Mouse (Mus musculus): ENCODE results near the gene Arhgap8. TPM values are rescaled to one million over a fixed set of nuclear protein-coding genes. Genes with fewer than 3 reads are reported as not detected.
A peak's percentile ranks its signal among the peaks of the same experiment; 100 is the strongest.

The Arhgap8 gene
- not detected in 2 replicates for total RNA-seq (2017)

- peak; percentile 46; a peak in 2 of 4 replicates for ATAC-seq (replicated peaks in 1 of 2; ENCODE audit: insufficient read depth in 1 of 2, low FRiP score in 2 of 2, low TSS enrichment in 1 of 2, low read depth in 1 of 2, poor library complexity in 2 of 2, severe bottlenecking in 2 of 2)
Measured at GRCm38 (mm10) chr15:84719791-84720190, at the start of gene Arhgap8. Gene Arhgap8, plus strand, starts transcription at chr15:84720052.

- no peak for ATAC-seq (replicated peaks in 1 of 2; ENCODE audit: insufficient read depth in 1 of 2, low FRiP score in 2 of 2, low TSS enrichment in 1 of 2, low read depth in 1 of 2, poor library complexity in 2 of 2, severe bottlenecking in 2 of 2)
Measured at GRCm38 (mm10) chr15:84670657-84671055, 49.2 kb upstream of the Arhgap8 start.

GRCm38 (mm10) chr15:84671401-84672307, 48.2 kb upstream of the Arhgap8 start:
- ATAC-seq (replicated peaks in 1 of 2; ENCODE audit: insufficient read depth in 1 of 2, low FRiP score in 2 of 2, low TSS enrichment in 1 of 2, low read depth in 1 of 2, poor library complexity in 2 of 2, severe bottlenecking in 2 of 2), result 0 out of 4 replicates have a peak, but pooled peaks of 1 of the 2 experiments have one; percentile 33

- ATAC-seq (replicated peaks in 1 of 2; ENCODE audit: insufficient read depth in 1 of 2, low FRiP score in 2 of 2, low TSS enrichment in 1 of 2, low read depth in 1 of 2, poor library complexity in 2 of 2, severe bottlenecking in 2 of 2), result no peak
Measured at GRCm38 (mm10) chr15:84672308-84672615, 47.6 kb upstream of the Arhgap8 start.

- ATAC-seq (replicated peaks in 1 of 2; ENCODE audit: insufficient read depth in 1 of 2, low FRiP score in 2 of 2, low TSS enrichment in 1 of 2, low read depth in 1 of 2, poor library complexity in 2 of 2, severe bottlenecking in 2 of 2), result no peak
Measured at GRCm38 (mm10) chr15:84672616-84673015, 47.2 kb upstream of the Arhgap8 start.

GRCm38 (mm10) chr15:84674329-84675067, 45.4 kb upstream of the Arhgap8 start:
- no peak; a peak in 1 of 4 replicates for ATAC-seq (replicated peaks in 1 of 2; ENCODE audit: insufficient read depth in 1 of 2, low FRiP score in 2 of 2, low TSS enrichment in 1 of 2, low read depth in 1 of 2, poor library complexity in 2 of 2, severe bottlenecking in 2 of 2)

GRCm38 (mm10) chr15:84675317-84675716, 44.5 kb upstream of the Arhgap8 start:
- no peak for ATAC-seq (replicated peaks in 1 of 2; ENCODE audit: insufficient read depth in 1 of 2, low FRiP score in 2 of 2, low TSS enrichment in 1 of 2, low read depth in 1 of 2, poor library complexity in 2 of 2, severe bottlenecking in 2 of 2)

GRCm38 (mm10) chr15:84677943-84678342, 41.9 kb upstream of the Arhgap8 start:
- no peak for ATAC-seq (replicated peaks in 1 of 2; ENCODE audit: insufficient read depth in 1 of 2, low FRiP score in 2 of 2, low TSS enrichment in 1 of 2, low read depth in 1 of 2, poor library complexity in 2 of 2, severe bottlenecking in 2 of 2)

- ATAC-seq (replicated peaks in 1 of 2; ENCODE audit: insufficient read depth in 1 of 2, low FRiP score in 2 of 2, low TSS enrichment in 1 of 2, low read depth in 1 of 2, poor library complexity in 2 of 2, severe bottlenecking in 2 of 2), result no peak
Measured at GRCm38 (mm10) chr15:84679090-84679489, 40.8 kb upstream of the Arhgap8 start.

GRCm38 (mm10) chr15:84679794-84680193, 40.1 kb upstream of the Arhgap8 start:
- no peak for ATAC-seq (replicated peaks in 1 of 2; ENCODE audit: insufficient read depth in 1 of 2, low FRiP score in 2 of 2, low TSS enrichment in 1 of 2, low read depth in 1 of 2, poor library complexity in 2 of 2, severe bottlenecking in 2 of 2)

GRCm38 (mm10) chr15:84680545-84681454, 39.1 kb upstream of the Arhgap8 start:
- peak; percentile 38 to 44; a peak in 3 of 4 replicates for ATAC-seq (replicated peaks in 1 of 2; ENCODE audit: insufficient read depth in 1 of 2, low FRiP score in 2 of 2, low TSS enrichment in 1 of 2, low read depth in 1 of 2, poor library complexity in 2 of 2, severe bottlenecking in 2 of 2)

GRCm38 (mm10) chr15:84681455-84682193, 38.2 kb upstream of the Arhgap8 start:
- ATAC-seq (replicated peaks in 1 of 2; ENCODE audit: insufficient read depth in 1 of 2, low FRiP score in 2 of 2, low TSS enrichment in 1 of 2, low read depth in 1 of 2, poor library complexity in 2 of 2, severe bottlenecking in 2 of 2), result no peak

- no peak for ATAC-seq (replicated peaks in 1 of 2; ENCODE audit: insufficient read depth in 1 of 2, low FRiP score in 2 of 2, low TSS enrichment in 1 of 2, low read depth in 1 of 2, poor library complexity in 2 of 2, severe bottlenecking in 2 of 2)
Measured at GRCm38 (mm10) chr15:84682206-84682605, 37.6 kb upstream of the Arhgap8 start.

- no peak for ATAC-seq (replicated peaks in 1 of 2; ENCODE audit: insufficient read depth in 1 of 2, low FRiP score in 2 of 2, low TSS enrichment in 1 of 2, low read depth in 1 of 2, poor library complexity in 2 of 2, severe bottlenecking in 2 of 2)
Measured at GRCm38 (mm10) chr15:84682821-84683220, 37.0 kb upstream of the Arhgap8 start.

GRCm38 (mm10) chr15:84684520-84684919, 35.3 kb upstream of the Arhgap8 start:
- ATAC-seq (replicated peaks in 1 of 2; ENCODE audit: insufficient read depth in 1 of 2, low FRiP score in 2 of 2, low TSS enrichment in 1 of 2, low read depth in 1 of 2, poor library complexity in 2 of 2, severe bottlenecking in 2 of 2), result no peak

- peak; percentile 82 to 90 for ATAC-seq (replicated peaks in 1 of 2; ENCODE audit: insufficient read depth in 1 of 2, low FRiP score in 2 of 2, low TSS enrichment in 1 of 2, low read depth in 1 of 2, poor library complexity in 2 of 2, severe bottlenecking in 2 of 2)
Measured at GRCm38 (mm10) chr15:84685417-84685816, 34.4 kb upstream of the Arhgap8 start.

- ATAC-seq (replicated peaks in 1 of 2; ENCODE audit: insufficient read depth in 1 of 2, low FRiP score in 2 of 2, low TSS enrichment in 1 of 2, low read depth in 1 of 2, poor library complexity in 2 of 2, severe bottlenecking in 2 of 2), result no peak
Measured at GRCm38 (mm10) chr15:84687904-84688303, 31.9 kb upstream of the Arhgap8 start.

All from hematopoietic stem cell, adult 5-6 weeks (primary cell).